In genomic region chr17:7120835-7121234, GRCm38 (mm10) we compare ENCODE assay signal across 7 mouse cellular contexts. TPM values are rescaled to one million over a fixed set of nuclear protein-coding genes. Genes with fewer than 3 reads are reported as not detected.
A peak's percentile ranks its signal among the peaks of the same experiment; 100 is the strongest.
DNase-seq lines count a peak whose midpoint lies in the region; TF ChIP-seq lines count a peak whose summit lies in the region.
"Not testable (repeated sequence)": the region's sequence is repeated elsewhere in the genome, so short reads cannot be mapped to it uniquely, and the experiment has no call there.

No protein-coding gene starts in this region.

- not testable (repeated sequence) for TF ChIP-seq CTCF in layer of hippocampus, adult 2 months (conservative IDR thresholded peaks at IDR 0.05)

- H3K27ac ChIP-seq in layer of hippocampus, adult 2 months, result not testable (repeated sequence)

- peak; percentile 1 for DNase-seq in adipocyte (ENCODE audit: low spot score)
- peak; percentile 4 for DNase-seq in fibroblast of lung, adult 2 months (ENCODE audit: low read depth)
- peak; percentile 49 to 69 for DNase-seq in frontal cortex, adult 2 months (ENCODE audit: extremely low spot score in 1 of 2, low spot score in 1 of 2)
- DNase-seq in layer of hippocampus, adult 2 months (ENCODE audit: low spot score in 2 of 2), result peak; percentile 36 to 46
- DNase-seq in left cerebral cortex, adult 9 months (ENCODE audit: low spot score in 2 of 2), result peak; percentile 33 to 52
- peak; percentile 55 to 81 for DNase-seq in left cerebral cortex, postnatal 25 days (ENCODE audit: low spot score in 2 of 2)
- DNase-seq in telencephalon, adult 2 months (ENCODE audit: low read depth, low spot score), result peak; percentile 60

- H3K4me3 ChIP-seq in layer of hippocampus, adult 2 months, result not testable (repeated sequence)

- intact Hi-C loops in left cerebral cortex, postnatal 25 days (cut with DNase I), result not testable (repeated sequence)

RNA-seq across cellular contexts. Expression of gene Rps6ka2, which starts 49.1 kb away (rescaled TPM):
- 40.8 and 44.1 TPM in 2 replicates for polyA plus RNA-seq in frontal cortex, adult 2 months (2012; rRNA removed)
- 10 to 100 TPM; 34.4 to 34.6 TPM for total RNA-seq in layer of hippocampus, adult 2 months (2021)
- 10 to 100 TPM; 57.1 to 59.2 TPM for total RNA-seq in left cerebral cortex, postnatal 25 days (2021)

Comparison
In these comparisons a context has a peak if more than half of its experiments do, and no peak if none do; other contexts are left out.
1. DNase-seq: peak in every context shown above with its lines; median percentile 68 in left cerebral cortex, postnatal 25 days; 60 in telencephalon, adult 2 months; 59 in frontal cortex, adult 2 months; 42 in left cerebral cortex, adult 9 months; 41 in layer of hippocampus, adult 2 months; 4 in fibroblast of lung, adult 2 months; 1 in adipocyte.